Mouse (Mus musculus): ENCODE results near the gene Gm10198. TPM values are rescaled to one million over a fixed set of nuclear protein-coding genes. Genes with fewer than 3 reads are reported as not detected.

The Gm10198 gene
- total RNA-seq (2021): not detected
- long read RNA-seq, experiment 1: 0 reads
- long read RNA-seq, experiment 2: 0 reads

GRCm38 (mm10) chr13:111592485-111592884, at the start of gene Gm10198:
Gene Gm10198 (plus strand): TSS chr13:111592785.
- DNase-seq (ENCODE audit: low spot score in 2 of 2): no peak

DNA sequence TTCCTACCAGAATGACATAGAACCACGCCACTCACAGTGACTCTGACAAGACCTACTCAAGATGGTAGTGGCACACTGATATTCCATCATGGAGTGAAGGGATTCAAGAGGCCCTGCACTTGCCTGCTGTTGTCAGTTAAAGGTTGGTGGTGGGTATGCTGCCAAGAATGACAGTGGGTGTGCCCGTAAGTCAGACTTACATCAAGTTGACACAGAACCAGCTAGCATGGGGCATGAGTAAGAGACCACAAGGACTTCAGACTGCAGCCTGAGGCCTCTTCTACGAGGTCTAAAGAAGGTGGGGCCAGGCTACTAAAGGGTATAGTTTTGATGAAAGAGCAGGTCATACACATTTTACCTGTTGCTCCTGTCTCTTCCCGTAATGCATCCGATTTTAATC, 47.3 kb upstream of the Gm10198 start:
- DNase-seq (ENCODE audit: low spot score in 2 of 2): no peak

DNA sequence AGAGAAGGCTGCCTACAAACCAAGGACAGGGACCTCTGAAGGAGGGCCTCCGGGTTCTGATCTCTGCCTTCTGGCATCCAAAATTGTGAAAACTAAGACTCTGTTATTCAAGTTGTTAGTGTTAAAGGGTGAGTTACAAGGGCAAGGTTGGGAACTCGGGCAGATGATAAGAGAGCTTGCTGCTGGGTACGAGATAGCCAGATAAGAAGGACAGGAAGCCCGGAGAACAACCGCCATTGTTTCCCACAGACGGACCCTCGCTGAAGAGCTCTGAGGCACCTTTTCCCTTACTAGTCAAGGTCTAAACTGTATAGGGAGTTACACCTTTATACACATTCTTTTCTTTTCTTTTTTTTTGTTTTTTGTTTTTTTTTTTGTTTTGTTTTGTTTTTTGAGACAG, 39.8 kb upstream of the Gm10198 start:
- no peak for DNase-seq (ENCODE audit: low spot score in 2 of 2)

- DNase-seq (ENCODE audit: low spot score in 2 of 2): no peak
Measured at GRCm38 (mm10) chr13:111553182-111553581, 39.4 kb upstream of the Gm10198 start.

- no peak for DNase-seq (ENCODE audit: low spot score in 2 of 2)
Measured at GRCm38 (mm10) chr13:111553941-111554340, 38.6 kb upstream of the Gm10198 start.

- DNase-seq (ENCODE audit: low spot score in 2 of 2): no peak
Measured at GRCm38 (mm10) chr13:111555333-111555732, 37.3 kb upstream of the Gm10198 start.

DNA sequence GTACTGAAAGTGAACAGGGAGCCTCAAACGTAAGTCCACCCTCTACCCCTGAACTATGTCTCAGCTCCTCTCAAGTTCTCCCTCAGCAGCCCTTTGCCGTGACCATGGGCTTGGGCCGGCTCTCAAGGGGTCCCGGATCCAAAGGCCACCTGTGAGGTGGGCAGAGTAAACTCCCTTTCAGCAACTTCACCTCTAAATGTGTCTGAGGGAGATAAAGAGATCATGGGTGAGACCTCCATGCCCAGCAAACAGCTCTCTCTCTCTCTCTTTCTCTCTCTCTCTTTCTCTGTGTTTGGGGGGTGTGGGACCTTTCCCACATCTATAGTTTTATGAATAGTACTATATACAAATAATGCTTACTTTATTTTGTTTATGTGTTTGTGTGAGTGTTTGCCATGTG, 36.2 kb upstream of the Gm10198 start:
- no peak for DNase-seq (ENCODE audit: low spot score in 2 of 2)

- no peak for DNase-seq (ENCODE audit: low spot score in 2 of 2)
Measured at GRCm38 (mm10) chr13:111560152-111560551, 32.4 kb upstream of the Gm10198 start.

- DNase-seq (ENCODE audit: low spot score in 2 of 2): no peak
Measured at GRCm38 (mm10) chr13:111562595-111562994, 30.0 kb upstream of the Gm10198 start.

DNA sequence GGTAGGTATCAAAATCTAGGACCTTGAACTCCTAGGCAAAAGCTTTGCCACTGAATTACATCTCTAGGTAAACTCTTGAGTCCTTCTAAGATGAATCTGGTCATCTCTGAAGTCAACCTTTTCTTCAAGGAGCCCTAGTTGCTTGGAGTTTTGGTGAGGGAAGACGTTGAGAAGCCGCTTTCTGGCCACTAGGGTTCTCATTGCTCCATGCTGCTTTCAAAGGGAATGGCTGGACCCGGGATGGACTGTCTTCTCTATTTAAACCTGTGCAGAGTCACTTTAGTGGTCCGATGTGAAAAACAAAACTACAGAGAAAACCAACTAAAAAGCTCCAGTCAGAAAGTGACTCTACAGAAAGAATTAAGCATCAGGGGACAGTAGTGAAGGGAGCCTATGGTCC, 18.4 kb upstream of the Gm10198 start:
- DNase-seq (ENCODE audit: low spot score in 2 of 2): no peak

GRCm38 (mm10) chr13:111577177-111577576, 15.4 kb upstream of the Gm10198 start:
- no peak for DNase-seq (ENCODE audit: low spot score in 2 of 2)

DNA sequence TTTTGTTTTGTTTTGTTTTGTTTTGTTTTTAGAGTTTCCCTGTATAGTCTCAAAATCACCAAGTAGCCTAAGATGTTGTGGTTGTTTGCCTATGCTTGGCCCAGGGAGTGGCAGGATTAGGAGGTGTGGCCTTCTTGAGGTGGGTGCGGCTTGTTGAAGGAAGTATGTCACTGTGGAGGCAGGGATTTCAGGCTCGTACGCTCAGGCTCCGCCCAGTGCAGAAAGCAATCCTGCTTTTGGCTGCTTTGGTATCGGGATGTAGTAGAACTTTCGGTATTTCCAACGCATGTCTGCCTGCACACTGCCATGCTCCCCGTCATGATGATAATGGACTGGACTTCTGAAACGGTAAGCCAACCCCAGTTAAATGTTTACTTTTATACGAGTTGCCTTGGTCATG, 12.5 kb upstream of the Gm10198 start:
- DNase-seq (ENCODE audit: low spot score in 2 of 2): no peak

- no peak for DNase-seq (ENCODE audit: low spot score in 2 of 2)
Measured at GRCm38 (mm10) chr13:111598111-111598510, 5.5 kb downstream of the Gm10198 start.

- no peak for DNase-seq (ENCODE audit: low spot score in 2 of 2)
Measured at GRCm38 (mm10) chr13:111601383-111601782, 8.8 kb downstream of the Gm10198 start.

DNA sequence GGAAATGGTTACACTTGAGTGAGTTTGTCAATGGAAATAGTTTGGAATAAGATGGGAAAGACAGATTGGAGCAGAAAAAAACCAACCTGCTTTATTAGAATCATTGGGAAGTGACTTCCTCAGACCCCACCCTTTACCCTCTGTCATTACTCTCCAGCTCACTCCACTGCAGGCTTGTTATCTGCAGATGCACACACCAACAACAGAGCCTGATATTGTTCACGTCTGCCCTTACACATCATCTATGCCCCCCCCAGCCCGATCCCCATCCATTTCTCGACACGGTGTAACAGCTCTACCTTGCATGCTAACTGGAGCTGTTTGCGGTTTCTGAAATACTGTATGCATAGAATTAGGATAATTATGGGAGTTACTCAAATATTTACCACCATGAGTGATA, 12.2 kb downstream of the Gm10198 start:
- DNase-seq (ENCODE audit: low spot score in 2 of 2): no peak

- no peak for DNase-seq (ENCODE audit: low spot score in 2 of 2)
Measured at GRCm38 (mm10) chr13:111616168-111617125, 23.9 kb downstream of the Gm10198 start.

DNA sequence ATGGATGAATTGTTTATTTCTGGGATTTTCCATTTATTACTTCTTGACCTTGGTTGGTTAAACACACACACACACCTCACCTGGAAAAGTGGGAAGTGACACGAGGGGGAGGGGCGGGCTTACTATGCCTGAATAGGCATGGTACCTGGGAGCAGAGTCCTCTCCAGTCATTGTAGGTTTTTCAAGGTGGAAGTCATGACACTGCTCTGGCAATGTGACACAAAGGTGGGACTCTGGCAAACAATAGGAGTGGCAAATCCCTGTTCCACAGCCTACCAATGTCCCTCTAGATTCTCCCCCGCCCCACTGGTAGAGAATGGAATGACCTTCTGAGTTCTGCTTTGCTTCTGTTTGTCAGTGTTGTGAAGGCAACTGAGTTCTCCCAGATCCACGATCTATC, 27.8 kb downstream of the Gm10198 start:
- DNase-seq (ENCODE audit: low spot score in 2 of 2): no peak

GRCm38 (mm10) chr13:111622425-111622824, 29.8 kb downstream of the Gm10198 start:
- no peak for DNase-seq (ENCODE audit: low spot score in 2 of 2)

DNA sequence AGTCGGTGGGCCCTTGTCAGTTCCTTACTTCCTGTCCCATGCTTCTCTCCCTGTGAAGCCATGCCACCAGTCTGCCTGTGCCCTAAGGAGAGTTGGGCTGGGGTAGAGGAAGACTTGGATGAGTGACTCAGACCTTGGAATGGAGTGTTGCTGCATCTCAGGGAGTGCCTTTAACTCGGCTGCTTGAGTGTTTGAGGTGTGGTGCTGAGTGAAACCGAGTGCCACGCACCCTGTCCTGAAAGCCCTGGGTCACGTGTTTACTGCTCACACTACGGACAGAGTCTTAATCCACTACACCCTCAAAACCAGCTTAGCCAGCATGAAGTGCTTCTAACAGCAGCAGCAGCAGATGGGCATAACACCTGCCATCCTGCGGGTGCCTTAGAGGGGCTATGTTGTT, 30.5 kb downstream of the Gm10198 start:
- DNase-seq (ENCODE audit: low spot score in 2 of 2): no peak

- no peak for DNase-seq (ENCODE audit: low spot score in 2 of 2)
Measured at GRCm38 (mm10) chr13:111624115-111624514, 31.5 kb downstream of the Gm10198 start.

- no peak for DNase-seq (ENCODE audit: low spot score in 2 of 2)
Measured at GRCm38 (mm10) chr13:111634163-111635160, 41.9 kb downstream of the Gm10198 start.

- no peak for DNase-seq (ENCODE audit: low spot score in 2 of 2)
Measured at GRCm38 (mm10) chr13:111640319-111640718, 47.7 kb downstream of the Gm10198 start.
